Mouse (Mus musculus): ENCODE measurements at regions not wholly inside any gene's neighbourhood (a gene's known extent, or its start where the extent isn't known, plus 50 kb on each side); places are given as distances from the start of the nearest gene placed in this dataset.

DNA sequence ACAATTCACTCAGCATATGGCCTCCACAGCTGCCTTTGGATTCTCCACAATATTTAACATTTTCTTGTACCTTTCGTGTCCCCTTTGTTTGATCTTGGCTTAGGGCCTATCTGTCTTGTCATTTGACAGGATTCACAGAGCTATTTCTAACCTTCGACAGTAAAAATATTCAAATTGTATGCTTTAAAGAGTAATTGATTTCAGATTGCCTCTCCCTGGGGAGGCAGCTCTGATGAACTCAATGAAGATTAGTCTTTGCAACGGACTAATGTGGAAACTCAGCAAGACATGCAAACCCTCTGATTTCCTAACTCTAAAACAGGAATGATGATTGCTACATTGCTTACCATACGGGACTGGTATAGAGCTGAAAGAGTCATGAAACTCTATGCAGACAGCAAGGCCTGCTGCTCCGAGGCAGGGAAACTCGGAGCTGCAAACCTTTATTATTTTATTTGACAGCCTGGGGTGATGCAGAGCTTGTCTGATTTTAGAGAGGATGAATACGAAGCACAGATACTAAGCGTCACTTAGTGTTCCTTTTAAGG lies 67.2 kb upstream of the Cd28 start:
- H3K27me3 ChIP-seq (replicated peaks), result no peaks in the 10 kb centered on the region

DNA sequence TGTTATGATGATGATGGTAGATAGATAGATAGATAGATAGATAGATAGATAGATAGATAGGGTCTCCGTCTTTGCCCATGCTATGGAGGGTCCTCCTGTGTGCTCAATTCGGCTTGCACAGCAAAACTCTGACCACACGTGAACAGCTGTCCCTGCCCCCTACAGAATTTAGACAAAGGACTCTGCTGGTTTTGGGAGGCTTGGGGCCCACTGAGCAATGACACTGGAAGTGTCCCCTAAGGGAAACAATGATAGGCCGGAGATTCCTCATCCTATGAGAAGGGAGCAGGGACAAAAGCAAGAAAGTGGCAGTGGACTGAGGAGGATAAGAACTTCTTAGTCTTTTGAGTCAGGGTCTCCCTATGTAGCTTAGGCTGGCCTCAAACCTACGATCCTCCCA lies 69.8 kb upstream of the Cd28 start:
- no peak for ATAC-seq (ENCODE audit: insufficient read depth, low FRiP score, low read depth)
- Histone ChIP-seq H3K4me3 (replicated peaks) (no peak overlapping the region), H3K36me3 (no peaks in the 10 kb centered on the region), H3K4me1 (no peaks in the 10 kb centered on the region), H3K27me3 (replicated peaks) (no peaks in the 10 kb centered on the region), H3K4me2 (no peak overlapping the region), H3K9ac (no peak overlapping the region), H3K9me3 (no peaks in the 10 kb centered on the region), H3K27ac (no peak overlapping the region)
- 85% methylated on average over 5 of the region's 5 CpGs for WGBS

More for the DNA sequence above, 67.2 kb upstream of the Cd28 start:
- H3K9me3 ChIP-seq, result no peaks in the 10 kb centered on the region
- no peak overlapping the region for H3K4me3 ChIP-seq (replicated peaks)
- no peak overlapping the region for H3K9ac ChIP-seq
- 64% methylated on average over 8 of the region's 8 CpGs for WGBS
- H3K4me1 ChIP-seq, result no peaks in the 10 kb centered on the region
- H3K4me2 ChIP-seq, result no peak overlapping the region
- H3K36me3 ChIP-seq, result no peaks in the 10 kb centered on the region
- H3K27ac ChIP-seq, result no peak overlapping the region
- ATAC-seq (ENCODE audit: insufficient read depth, low FRiP score, low read depth), result no peak

DNA sequence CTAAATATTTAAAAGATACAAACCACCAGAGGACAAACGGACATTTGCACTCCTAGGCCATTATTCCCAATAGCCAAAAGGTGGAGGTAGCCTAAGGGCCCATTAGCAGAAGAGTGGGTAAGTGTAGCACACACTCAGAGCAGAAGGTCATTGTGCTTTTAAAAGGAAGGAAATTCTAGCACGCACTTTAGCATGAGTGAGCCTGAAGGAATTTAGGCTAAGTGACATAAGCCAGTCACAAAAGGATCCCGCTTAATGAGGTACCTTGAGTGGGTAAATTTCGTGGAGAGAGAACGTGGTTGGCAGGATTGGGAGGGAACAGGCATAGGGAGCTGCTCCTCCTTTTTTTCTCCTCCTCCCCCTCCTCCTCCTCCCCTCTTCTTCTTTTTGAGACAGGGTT lies 70.4 kb upstream of the Cd28 start:
- Histone ChIP-seq H3K27me3 (replicated peaks) (no peaks in the 10 kb centered on the region), H3K36me3 (no peaks in the 10 kb centered on the region), H3K9ac (no peak overlapping the region), H3K27ac (no peak overlapping the region), H3K4me1 (no peaks in the 10 kb centered on the region), H3K4me2 (no peak overlapping the region), H3K9me3 (no peaks in the 10 kb centered on the region), H3K4me3 (replicated peaks) (no peak overlapping the region)
- 52% methylated on average over 5 of the region's 5 CpGs for WGBS
- ATAC-seq (ENCODE audit: insufficient read depth, low FRiP score, low read depth), result no peak

DNA sequence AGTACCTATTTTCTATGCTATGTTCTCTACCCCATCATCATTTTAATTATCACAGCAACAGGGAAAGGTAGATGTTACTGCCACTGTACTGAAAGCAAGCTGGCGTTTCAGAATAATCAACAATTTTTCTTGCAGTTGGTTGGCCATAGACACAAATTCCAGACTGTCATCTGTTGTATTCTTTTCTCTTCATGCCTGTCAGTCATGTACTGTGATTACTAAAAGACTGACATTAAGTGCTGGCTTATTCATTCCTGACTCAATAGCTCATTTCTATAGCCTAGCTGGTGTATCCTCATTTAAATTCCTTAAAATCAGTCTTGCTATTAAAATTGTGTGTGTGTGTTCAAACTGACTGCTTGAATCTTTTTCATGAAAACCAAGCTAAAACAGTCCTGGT lies 71.4 kb upstream of the Cd28 start:
- no peaks in the 10 kb centered on the region for H3K9me3 ChIP-seq
- H3K4me2 ChIP-seq, result no peak overlapping the region
- WGBS, result 91% methylated on average over 1 of the region's 1 CpGs
- no peaks in the 10 kb centered on the region for H3K27me3 ChIP-seq (replicated peaks)
- ATAC-seq (ENCODE audit: insufficient read depth, low FRiP score, low read depth), result no peak
- H3K36me3 ChIP-seq, result no peaks in the 10 kb centered on the region
- H3K9ac ChIP-seq, result no peak overlapping the region
- no peak overlapping the region for H3K27ac ChIP-seq
- no peak overlapping the region for H3K4me3 ChIP-seq (replicated peaks)
- H3K4me1 ChIP-seq, result no peaks in the 10 kb centered on the region

DNA sequence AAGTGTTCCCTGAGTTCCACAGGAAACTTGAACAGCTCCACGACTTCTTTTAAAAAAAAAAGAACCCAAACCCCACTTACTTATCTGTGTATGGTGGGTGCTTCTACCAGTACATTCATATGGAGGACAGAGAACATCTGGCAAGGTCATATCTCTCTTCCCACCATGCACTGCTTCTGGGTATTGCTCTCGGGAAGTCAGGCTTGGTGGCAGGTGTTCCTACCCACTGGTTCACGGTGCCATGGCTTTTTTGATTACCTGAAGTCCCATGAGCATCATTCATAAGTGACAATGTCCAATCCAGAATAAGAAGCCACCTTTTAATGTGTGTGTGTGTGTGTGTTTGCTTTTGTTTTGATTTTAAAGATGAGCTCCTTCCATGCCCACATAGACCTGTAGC lies 73.8 kb upstream of the Cd28 start:
- no peak overlapping the region for H3K27ac ChIP-seq
- no peaks in the 10 kb centered on the region for H3K36me3 ChIP-seq
- H3K4me3 ChIP-seq (replicated peaks), result no peak overlapping the region
- H3K9me3 ChIP-seq, result no peaks in the 10 kb centered on the region
- H3K4me1 ChIP-seq, result no peaks in the 10 kb centered on the region
- no peak overlapping the region for H3K9ac ChIP-seq
- no peaks in the 10 kb centered on the region for H3K27me3 ChIP-seq (replicated peaks)
- WGBS, result 49% methylated on average over 3 of the region's 3 CpGs
- H3K4me2 ChIP-seq, result no peak overlapping the region
- no peak for ATAC-seq (ENCODE audit: insufficient read depth, low FRiP score, low read depth)

DNA sequence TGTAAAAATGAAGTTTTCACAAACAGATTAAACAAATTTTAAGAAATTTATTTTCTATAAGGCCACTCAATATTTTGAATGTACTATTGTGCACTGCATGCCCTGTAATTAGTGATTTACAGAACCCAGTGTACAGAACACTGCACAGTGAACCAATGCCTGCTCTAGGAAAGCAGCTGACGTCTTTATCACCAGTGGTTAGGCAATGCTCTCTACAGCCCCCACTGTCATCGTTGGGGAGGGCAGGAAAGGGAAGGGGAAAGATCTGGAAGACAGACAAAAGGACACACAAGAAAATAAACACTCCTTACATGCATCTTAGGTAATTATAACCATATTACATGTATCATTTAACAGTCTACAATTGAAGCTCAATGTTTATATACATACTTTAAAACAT lies 74.4 kb upstream of the Cd28 start:
- H3K4me1 ChIP-seq, result no peaks in the 10 kb centered on the region
- H3K9ac ChIP-seq, result no peak overlapping the region
- H3K9me3 ChIP-seq, result no peaks in the 10 kb centered on the region
- 28% methylated on average over 2 of the region's 2 CpGs for WGBS
- H3K27me3 ChIP-seq (replicated peaks), result no peaks in the 10 kb centered on the region
- H3K27ac ChIP-seq, result no peak overlapping the region
- H3K4me3 ChIP-seq (replicated peaks), result no peak overlapping the region
- no peaks in the 10 kb centered on the region for H3K36me3 ChIP-seq
- no peak overlapping the region for H3K4me2 ChIP-seq
- ATAC-seq (ENCODE audit: insufficient read depth, low FRiP score, low read depth), result no peak

DNA sequence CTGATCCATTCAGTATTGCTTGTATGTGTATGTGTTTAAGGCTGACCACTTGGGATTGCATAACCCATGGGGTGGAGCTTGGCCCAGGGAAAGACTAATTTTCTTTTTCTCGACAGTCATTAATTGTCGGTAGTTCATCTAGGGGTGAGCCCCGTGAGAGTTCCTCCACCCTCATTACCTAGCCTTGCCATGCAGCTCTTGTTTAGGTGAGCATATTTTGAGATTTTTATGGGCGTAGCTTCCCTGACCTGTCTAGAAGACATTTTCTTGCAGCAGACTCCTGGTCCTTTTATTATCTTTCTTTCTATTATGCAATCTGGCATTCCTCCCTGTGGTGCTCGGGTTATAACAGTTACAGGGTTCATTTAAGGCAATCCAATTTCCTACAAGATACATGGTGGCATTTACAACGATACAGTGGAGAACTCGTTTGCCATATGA lies 74.4 kb upstream of the Raph1 start:
- Histone ChIP-seq H3K4me3 (replicated peaks) (no peak overlapping the region), H3K36me3 (no peaks in the 10 kb centered on the region)
- no peak for ATAC-seq (ENCODE audit: insufficient read depth, low FRiP score, low read depth)

DNA sequence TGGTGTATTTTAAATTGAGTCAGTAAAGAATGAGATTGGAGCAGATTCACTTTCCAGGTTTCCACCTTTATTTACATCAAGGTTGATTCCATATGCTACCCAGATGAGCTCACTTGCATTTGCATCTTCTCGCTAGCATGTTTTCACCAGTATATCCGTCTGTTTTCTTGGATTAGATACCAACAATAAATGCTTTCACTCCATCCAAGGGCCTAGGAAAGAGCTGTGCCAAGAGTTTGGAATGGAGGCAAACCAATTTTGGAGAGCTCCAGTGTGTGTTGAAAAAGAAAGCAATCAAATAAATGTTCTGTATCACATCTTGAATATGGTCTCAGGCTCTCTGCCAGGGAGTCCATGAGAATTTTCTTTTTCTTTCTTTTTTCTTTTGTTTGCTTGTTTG lies 72.6 kb upstream of the Raph1 start:
- no peak overlapping the region for H3K4me3 ChIP-seq (replicated peaks)

More for the DNA sequence above, 74.4 kb upstream of the Raph1 start:
- Histone ChIP-seq H3K4me2 (no peak overlapping the region), H3K9ac (no peak overlapping the region), H3K9me3 (no peaks in the 10 kb centered on the region), H3K4me1 (no peaks in the 10 kb centered on the region), H3K27me3 (replicated peaks) (no peaks in the 10 kb centered on the region), H3K27ac (no peak overlapping the region)
- 57% methylated on average over 7 of the region's 7 CpGs for WGBS

DNA sequence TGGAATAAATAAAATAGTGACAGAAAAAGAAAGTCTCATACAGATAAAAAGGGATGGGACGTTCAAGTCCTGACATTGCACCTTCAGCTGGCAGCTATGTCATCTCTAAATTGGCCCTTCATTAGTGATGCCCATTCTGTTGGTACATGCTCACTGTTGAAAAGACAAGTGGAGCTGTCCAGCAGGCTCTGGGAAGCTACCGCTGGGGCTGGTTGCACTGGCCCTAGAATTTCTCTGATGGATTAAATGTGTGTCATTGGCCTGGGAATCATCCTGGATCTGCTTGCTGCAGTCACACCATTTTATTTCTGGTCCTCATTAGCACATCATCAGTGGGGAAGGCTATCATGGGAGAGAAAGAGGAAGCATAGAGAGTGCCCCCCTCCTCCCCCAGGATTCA lies 72.2 kb upstream of the Raph1 start:
- no peak overlapping the region for H3K4me2 ChIP-seq
- no peaks in the 10 kb centered on the region for H3K9me3 ChIP-seq
- H3K4me1 ChIP-seq, result no peaks in the 10 kb centered on the region
- ATAC-seq (ENCODE audit: insufficient read depth, low FRiP score, low read depth), result no peak
- H3K27me3 ChIP-seq (replicated peaks), result no peaks in the 10 kb centered on the region
- no peak overlapping the region for H3K27ac ChIP-seq
- H3K9ac ChIP-seq, result no peak overlapping the region
- no peak overlapping the region for H3K4me3 ChIP-seq (replicated peaks)
- no peaks in the 10 kb centered on the region for H3K36me3 ChIP-seq
- 67% methylated on average over 2 of the region's 2 CpGs for WGBS

More for the DNA sequence above, 72.6 kb upstream of the Raph1 start:
- H3K4me1 ChIP-seq, result no peaks in the 10 kb centered on the region
- H3K4me2 ChIP-seq, result no peak overlapping the region
- H3K9me3 ChIP-seq, result no peaks in the 10 kb centered on the region
- WGBS, result 77% methylated on average over 2 of the region's 2 CpGs
- no peak for ATAC-seq (ENCODE audit: insufficient read depth, low FRiP score, low read depth)
- no peaks in the 10 kb centered on the region for H3K27me3 ChIP-seq (replicated peaks)
- H3K36me3 ChIP-seq, result no peaks in the 10 kb centered on the region
- no peak overlapping the region for H3K27ac ChIP-seq
- no peak overlapping the region for H3K9ac ChIP-seq

DNA sequence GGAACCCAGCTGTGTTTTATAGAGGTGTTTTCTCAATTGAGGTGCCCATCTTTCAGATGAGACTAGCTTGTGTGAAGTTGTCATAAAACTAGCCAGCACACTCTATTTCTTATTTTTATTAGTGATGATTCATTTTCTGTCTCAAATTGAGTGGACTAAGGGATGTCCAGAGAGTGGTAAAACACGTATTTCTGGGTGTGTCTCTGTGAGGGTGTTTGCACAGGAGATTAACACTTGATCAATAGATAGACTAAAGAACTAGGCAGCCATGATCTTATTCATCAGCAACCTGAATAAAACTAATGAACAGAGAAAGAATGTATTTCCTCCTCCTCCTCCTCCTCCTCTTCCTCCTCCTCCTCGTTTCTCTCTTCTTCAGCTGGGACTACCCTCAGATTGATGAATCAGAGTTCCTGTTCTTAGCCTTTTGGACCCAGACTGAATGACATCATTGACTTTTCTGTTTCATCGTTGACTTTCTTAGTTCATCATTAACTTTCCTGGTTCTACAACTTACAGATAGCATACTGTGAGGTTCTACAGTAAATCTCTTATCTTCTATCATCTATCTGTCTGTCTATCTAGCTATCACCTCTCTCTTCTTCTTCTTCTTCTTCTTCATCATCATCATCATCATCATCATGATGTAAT lies 70.0 kb upstream of the Raph1 start:
- no peak for ATAC-seq (ENCODE audit: insufficient read depth, low FRiP score, low read depth)
- no peak overlapping the region for H3K9ac ChIP-seq
- WGBS, result 56% methylated on average over 3 of the region's 3 CpGs
- no peak overlapping the region for H3K27ac ChIP-seq
- H3K4me3 ChIP-seq (replicated peaks), result no peak overlapping the region
- no peaks in the 10 kb centered on the region for H3K36me3 ChIP-seq
- no peaks in the 10 kb centered on the region for H3K4me1 ChIP-seq
- H3K9me3 ChIP-seq, result no peaks in the 10 kb centered on the region
- H3K4me2 ChIP-seq, result no peak overlapping the region
- no peaks in the 10 kb centered on the region for H3K27me3 ChIP-seq (replicated peaks)

DNA sequence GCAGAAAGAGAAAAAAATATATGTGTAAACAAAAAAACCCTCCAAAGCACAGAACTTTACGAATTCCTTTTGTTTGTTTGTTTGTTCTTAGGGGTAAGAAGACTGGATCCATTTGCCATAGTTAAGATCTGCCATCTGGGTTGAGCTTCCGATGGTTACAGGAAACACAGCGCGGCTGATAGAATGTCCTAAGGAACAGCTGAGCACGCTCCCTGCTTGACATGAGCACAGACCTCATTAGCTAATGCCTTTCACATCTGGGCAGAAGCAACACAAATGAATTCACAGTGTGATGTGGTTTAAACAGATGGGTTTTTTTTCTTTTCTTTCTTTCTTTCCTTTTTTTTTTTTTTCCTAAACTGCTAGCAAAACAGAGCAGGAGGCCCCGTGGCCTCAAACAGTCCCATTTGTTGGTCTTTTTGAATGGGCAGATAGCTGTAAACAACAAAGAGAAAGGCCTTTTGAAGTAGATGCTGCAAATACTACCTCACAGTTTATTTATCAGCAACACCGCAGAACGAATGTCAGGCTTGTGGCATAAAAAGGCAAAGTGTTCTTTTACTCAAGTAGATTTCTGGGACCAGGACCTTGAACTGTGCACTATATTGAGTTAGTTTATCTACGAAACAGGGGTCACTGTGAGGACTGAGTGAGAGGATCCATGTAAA lies 61.0 kb upstream of the Raph1 start:
- Histone ChIP-seq H3K27ac (peak overlapping the region; percentile 59; the same call in 1 of the 2 replicates), H3K4me3 (replicated peaks) (no peak overlapping the region), H3K9me3 (no peaks in the 10 kb centered on the region), H3K36me3 (no peaks in the 10 kb centered on the region), H3K4me2 (no peak overlapping the region), H3K9ac (no peak overlapping the region), H3K27me3 (replicated peaks) (no peaks in the 10 kb centered on the region), H3K4me1 (0 out of 2 replicates have a peak, but pooled peaks cover 6% of the 10 kb centered on the region)
- WGBS, result 35% methylated on average over 9 of the region's 9 CpGs
- no peak for ATAC-seq (ENCODE audit: insufficient read depth, low FRiP score, low read depth)

DNA sequence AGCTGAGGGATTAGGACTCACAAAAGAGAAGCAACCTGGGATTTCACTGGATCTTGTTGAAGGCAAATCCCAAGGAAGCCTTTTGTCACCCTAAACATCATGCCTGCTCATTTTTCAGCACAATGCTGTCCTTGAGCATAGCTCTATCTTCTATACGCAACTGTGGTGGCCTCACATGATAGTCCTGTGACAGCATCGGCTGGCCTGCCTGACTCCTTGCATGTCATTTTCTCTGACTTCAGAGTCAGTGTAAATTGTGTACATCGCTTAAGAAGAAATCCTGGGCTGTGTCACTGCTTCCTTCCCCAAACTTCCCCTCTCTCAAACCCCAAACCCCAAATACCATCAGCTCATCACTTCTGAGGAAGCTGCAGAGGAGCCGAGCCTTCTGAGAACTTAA lies 60.5 kb upstream of the Raph1 start:
- H3K9ac ChIP-seq, result no peak overlapping the region
- H3K27ac ChIP-seq, result peak overlapping the region; percentile 59; the same call in 1 of the 2 replicates
- no peaks in the 10 kb centered on the region for H3K36me3 ChIP-seq
- WGBS, result 45% methylated on average over 4 of the region's 4 CpGs
- H3K4me2 ChIP-seq, result no peak overlapping the region
- 0 out of 2 replicates have a peak, but pooled peaks cover 6% of the 10 kb centered on the region for H3K4me1 ChIP-seq
- no peaks in the 10 kb centered on the region for H3K27me3 ChIP-seq (replicated peaks)
- H3K4me3 ChIP-seq (replicated peaks), result no peak overlapping the region
- ATAC-seq (ENCODE audit: insufficient read depth, low FRiP score, low read depth), result no peak
- H3K9me3 ChIP-seq, result no peaks in the 10 kb centered on the region

Data from stomach, embryonic 15.5 days (tissue).